Mouse (Mus musculus) stomach, postnatal 0 days (tissue): ENCODE data around the gene Plekhg5. TPM values are rescaled to one million over a fixed set of nuclear protein-coding genes. Genes with fewer than 3 reads are reported as not detected.

ENCODE experiments used
- ATAC-seq: fragments of 200-750 bp; cut with Nextera tagmentation; 2 replicates; pipeline ENCODE4 v1.8.0; 2017; ENCODE audit not compliant: low FRiP score, low TSS enrichment
- DNase-seq: peaks from one replicate; pipeline ENCODE4 v3.0.0-alpha.2; 2016; ENCODE audit warnings: low spot score
- H3K27ac ChIP-seq: fragments of 300-500 bp; sonication (generic); replicated peaks from 2 replicates; pipeline ENCODE4 v1.5.1; 2014; ENCODE audit warnings: mild to moderate bottlenecking, control low read depth
- H3K27me3 ChIP-seq: fragments of 300-500 bp; sonication (generic); 2 replicates; pipeline ENCODE4 v1.6.1; 2014; ENCODE audit warnings: low read length; ENCODE audit not compliant: control insufficient read depth, insufficient read depth
- H3K36me3 ChIP-seq: fragments of 300-500 bp; sonication (generic); 2 replicates; pipeline ENCODE4 v1.6.1; 2014; ENCODE audit warnings: low read length, mixed read lengths; ENCODE audit not compliant: control insufficient read depth, insufficient read depth
- H3K4me1 ChIP-seq: fragments of 300-500 bp; sonication (generic); replicated peaks from 2 replicates; pipeline ENCODE4 v1.6.1; 2014; ENCODE audit warnings: antibody characterized with exemption; ENCODE audit not compliant: control insufficient read depth, insufficient read depth
- H3K4me2 ChIP-seq: fragments of 300-500 bp; sonication (generic); replicated peaks from 2 replicates; pipeline ENCODE4 v1.6.1; 2014; ENCODE audit warnings: low read depth, mild to moderate bottlenecking, control low read depth, moderate library complexity
- H3K4me3 ChIP-seq: fragments of 300-500 bp; sonication (generic); 2 replicates; pipeline ENCODE4 v1.5.1; 2014; ENCODE audit warnings: low read depth, low read length, control low read depth
- H3K9ac ChIP-seq: fragments of 300-500 bp; sonication (generic); 2 replicates; pipeline ENCODE4 v1.6.1; 2014; ENCODE audit warnings: mild to moderate bottlenecking, low read length, control low read depth, mixed read lengths
- H3K9me3 ChIP-seq: fragments of 300-500 bp; sonication (generic); 2 replicates; pipeline ENCODE4 v1.6.1; 2016; ENCODE audit warnings: low read length; ENCODE audit not compliant: control insufficient read depth
- CTCF ChIP-seq: IDR thresholded peaks from 2 replicates; pipeline ENCODE4 v1.5.1; 2016; ENCODE audit warnings: antibody characterized with exemption, low read depth, mild to moderate bottlenecking, moderate library complexity
- EP300 ChIP-seq: optimal IDR thresholded peaks from 2 replicates; pipeline ENCODE3; 2016; ENCODE audit warnings: antibody characterized with exemption
- WGBS: fragments of 180-500 bp; shearing (Covaris S2); extraction: QIAGEN DNeasy Blood & Tissue Kit; methylation state at CpG from one replicate; pipeline ENCODE4 v1.1.7; 2014; 5-methylcytosine and 5-hydroxymethylcytosine counted together
- polyA plus RNA-seq: library from polyadenylated mRNA; unstranded; fragments of >200 nt; fragmentation: Nextera tagmentation; extraction: Ambion mirVana; gene quantifications from 2 replicates; pipeline ENCODE4 v1.2.1, GENCODE M21; 2015

The Plekhg5 gene
- polyA plus RNA-seq, 1 experiment from 2014 or later, result 6.4 TPM

DNA sequence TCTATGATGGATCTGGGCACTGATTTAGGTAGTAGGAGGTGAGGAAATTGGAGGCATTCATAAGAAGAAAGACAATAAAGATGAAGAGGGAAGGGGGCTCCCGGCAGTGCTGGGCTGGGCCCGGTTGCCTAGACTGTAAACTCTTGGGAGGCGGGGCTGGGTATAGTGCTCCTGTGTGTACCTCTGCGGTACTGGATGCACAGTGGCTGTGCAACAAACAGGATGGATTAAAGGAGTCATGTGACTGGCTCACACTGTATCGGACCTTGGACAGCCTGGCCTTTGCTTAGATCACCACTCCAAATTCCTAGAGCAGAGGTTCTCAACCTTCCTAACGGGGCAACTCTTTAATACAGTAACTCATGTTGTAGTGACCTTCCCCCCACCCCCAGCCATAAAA is 89.3 kb downstream of the Plekhg5 start:
- no peaks in the 10 kb centered on the region for H3K9me3 ChIP-seq
- no peak overlapping the region for H3K27ac ChIP-seq
- TF ChIP-seq EP300 (no peak), CTCF (no peak)
- H3K4me1 ChIP-seq, result 0 out of 2 replicates have a peak, but pooled peaks cover 8% of the 10 kb centered on the region
- WGBS, result 64% methylated on average over 6 of the region's 6 CpGs
- no peaks in the 10 kb centered on the region for H3K36me3 ChIP-seq
- DNase-seq (no peak), ATAC-seq (no peak)
- no peak overlapping the region for H3K9ac ChIP-seq
- no peak overlapping the region for H3K4me2 ChIP-seq
- no peak overlapping the region for H3K4me3 ChIP-seq
- H3K27me3 ChIP-seq, result peaks cover 11% of the 10 kb centered on the region; the same call in 1 of the 2 replicates

DNA sequence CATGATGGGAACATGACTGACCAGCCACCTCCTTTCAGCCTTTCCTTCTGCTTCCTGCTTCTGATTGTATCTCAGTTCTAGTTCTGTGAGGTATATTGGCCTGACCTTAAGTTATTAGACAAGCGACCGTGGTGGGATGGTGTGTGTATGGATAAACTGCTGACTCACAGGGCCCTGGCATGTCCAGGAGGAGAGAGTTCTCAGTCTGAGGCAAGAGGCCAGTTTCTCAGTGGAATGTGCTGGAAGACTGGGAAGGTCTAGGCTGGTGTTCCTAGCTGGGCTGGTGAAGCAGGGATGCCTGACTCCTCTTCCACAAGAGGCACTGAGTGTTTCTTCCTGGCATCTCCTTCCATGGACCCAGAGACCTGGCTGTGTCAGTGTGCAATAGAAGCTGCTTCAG is 90.5 kb downstream of the Plekhg5 start:
- H3K4me2 ChIP-seq, result no peak overlapping the region
- WGBS, result 63% methylated on average over 2 of the region's 2 CpGs
- no peak overlapping the region; the same call in 1 of the 2 replicates for H3K27ac ChIP-seq
- no peak overlapping the region for H3K9ac ChIP-seq
- no peak for DNase-seq
- no peak overlapping the region for H3K4me3 ChIP-seq
- ATAC-seq, result no peak
- peaks cover 11% of the 10 kb centered on the region; the same call in 1 of the 2 replicates for H3K27me3 ChIP-seq
- TF ChIP-seq CTCF (no peak), EP300 (no peak)
- no peaks in the 10 kb centered on the region for H3K9me3 ChIP-seq
- 0 out of 2 replicates have a peak, but pooled peaks cover 8% of the 10 kb centered on the region for H3K4me1 ChIP-seq
- no peaks in the 10 kb centered on the region for H3K36me3 ChIP-seq

Other genes starting within 250 kb of the Plekhg5 start
- gene Camta1, start 210.6 kb upstream of the Plekhg5 start, polyA plus RNA-seq, result 59.4 and 61.9 TPM in 2 replicates
- 33.0 and 34.5 TPM in 2 replicates for gene Dnajc11, start 138.8 kb upstream of the Plekhg5 start, polyA plus RNA-seq
- gene Thap3, start 83.5 kb upstream of the Plekhg5 start, polyA plus RNA-seq, result 22.2 and 23.5 TPM in 2 replicates
- 12.4 and 12.7 TPM in 2 replicates for gene Phf13, start 76.2 kb upstream of the Plekhg5 start, polyA plus RNA-seq
- 11.2 and 11.9 TPM in 2 replicates for gene Klhl21, start 63.7 kb upstream of the Plekhg5 start, polyA plus RNA-seq
- gene Zbtb48, start 44.8 kb upstream of the Plekhg5 start, polyA plus RNA-seq, result 10.1 and 10.6 TPM in 2 replicates
- 0.12 and 0.16 TPM in 2 replicates for gene Tas1r1, start 33.9 kb upstream of the Plekhg5 start, polyA plus RNA-seq
- gene Nol9, start 33.2 kb upstream of the Plekhg5 start, polyA plus RNA-seq, result 11.2 and 12.0 TPM in 2 replicates
- 0.49 and 0.96 TPM in 2 replicates for gene Tnfrsf25, start 43.4 kb downstream of the Plekhg5 start, polyA plus RNA-seq
- 13.8 and 14.4 TPM in 2 replicates for gene Espn, start 79.9 kb downstream of the Plekhg5 start, polyA plus RNA-seq
- 0.52 and 0.87 TPM in 2 replicates for gene Hes2, start 86.4 kb downstream of the Plekhg5 start, polyA plus RNA-seq
- 51.7 and 55.0 TPM in 2 replicates for gene Acot7, start 105.6 kb downstream of the Plekhg5 start, polyA plus RNA-seq
- 6.9 and 8.4 TPM in 2 replicates for gene Gpr153, start 201.7 kb downstream of the Plekhg5 start, polyA plus RNA-seq
- gene Hes3, start 219.2 kb downstream of the Plekhg5 start, polyA plus RNA-seq, result not detected in 2 replicates
- 9.6 and 10.2 TPM in 2 replicates for gene Icmt, start 224.7 kb downstream of the Plekhg5 start, polyA plus RNA-seq
- 0.40 and 0.46 TPM in 2 replicates for gene Rnf207, start 246.5 kb downstream of the Plekhg5 start, polyA plus RNA-seq